Mouse (Mus musculus) midbrain, embryonic 16.5 days (tissue): Measurements from ENCODE around the gene Gm45062. TPM values are rescaled to one million over a fixed set of nuclear protein-coding genes. Genes with fewer than 3 reads are reported as not detected.
A peak's percentile ranks its signal among the peaks of the same experiment; 100 is the strongest.

ENCODE experiments used
- ATAC-seq: fragments of 200-750 bp; cut with Nextera tagmentation; 2 replicates; pipeline ENCODE4 v1.8.0; 2017; ENCODE audit warnings: moderate TSS enrichment
- H3K27ac ChIP-seq: fragments of 300-500 bp; sonication (generic); 2 replicates; pipeline ENCODE4 v1.5.1; 2014; ENCODE audit warnings: mild to moderate bottlenecking, low read length, mixed read lengths
- H3K27me3 ChIP-seq: fragments of 300-500 bp; sonication (generic); 2 replicates; pipeline ENCODE4 v1.6.1; 2014; ENCODE audit warnings: low read depth, low read length, mixed read lengths; ENCODE audit not compliant: control insufficient read depth, insufficient read depth
- H3K36me3 ChIP-seq: fragments of 300-500 bp; sonication (generic); 2 replicates; pipeline ENCODE4 v1.6.1; 2014; ENCODE audit warnings: mild to moderate bottlenecking, low read length, moderate library complexity, mixed read lengths; ENCODE audit not compliant: control insufficient read depth, insufficient read depth
- H3K4me1 ChIP-seq: fragments of 300-500 bp; sonication (generic); 2 replicates; pipeline ENCODE4 v1.6.1; 2014; ENCODE audit warnings: mild to moderate bottlenecking, low read length, mixed read lengths; ENCODE audit not compliant: control insufficient read depth, insufficient read depth
- H3K4me2 ChIP-seq: fragments of 300-500 bp; sonication (generic); 2 replicates; pipeline ENCODE4 v1.6.1; 2014; ENCODE audit warnings: mild to moderate bottlenecking, low read length, mixed read lengths
- H3K4me3 ChIP-seq: fragments of 300-500 bp; sonication (generic); 2 replicates; pipeline ENCODE4 v1.5.1; 2014; ENCODE audit warnings: low read depth, mild to moderate bottlenecking, low read length, moderate library complexity, mixed read lengths
- H3K9ac ChIP-seq: fragments of 300-500 bp; sonication (generic); 2 replicates; pipeline ENCODE4 v1.6.1; 2014; ENCODE audit warnings: low read depth, low read length, mixed read lengths
- H3K9me3 ChIP-seq: fragments of 300-500 bp; sonication (generic); replicated peaks from 2 replicates; pipeline ENCODE4 v1.6.1; 2014; ENCODE audit warnings: mild to moderate bottlenecking, low read length, mixed read lengths; ENCODE audit not compliant: control insufficient read depth, poor library complexity, severe bottlenecking
- WGBS: fragments of 180-500 bp; shearing (Covaris S2); extraction: QIAGEN DNeasy Blood & Tissue Kit; methylation state at CpG from one replicate; pipeline ENCODE4 v1.1.7; 2014; 5-methylcytosine and 5-hydroxymethylcytosine counted together
- polyA plus RNA-seq: library from polyadenylated mRNA; unstranded; fragments of >200 nt; fragmentation: Nextera tagmentation; extraction: Ambion mirVana; gene quantifications from 2 replicates; pipeline ENCODE4 v1.2.1, GENCODE M21; 2015

Gene Gm45062
- 9.6 and 12.3 TPM in 2 replicates for polyA plus RNA-seq

DNA sequence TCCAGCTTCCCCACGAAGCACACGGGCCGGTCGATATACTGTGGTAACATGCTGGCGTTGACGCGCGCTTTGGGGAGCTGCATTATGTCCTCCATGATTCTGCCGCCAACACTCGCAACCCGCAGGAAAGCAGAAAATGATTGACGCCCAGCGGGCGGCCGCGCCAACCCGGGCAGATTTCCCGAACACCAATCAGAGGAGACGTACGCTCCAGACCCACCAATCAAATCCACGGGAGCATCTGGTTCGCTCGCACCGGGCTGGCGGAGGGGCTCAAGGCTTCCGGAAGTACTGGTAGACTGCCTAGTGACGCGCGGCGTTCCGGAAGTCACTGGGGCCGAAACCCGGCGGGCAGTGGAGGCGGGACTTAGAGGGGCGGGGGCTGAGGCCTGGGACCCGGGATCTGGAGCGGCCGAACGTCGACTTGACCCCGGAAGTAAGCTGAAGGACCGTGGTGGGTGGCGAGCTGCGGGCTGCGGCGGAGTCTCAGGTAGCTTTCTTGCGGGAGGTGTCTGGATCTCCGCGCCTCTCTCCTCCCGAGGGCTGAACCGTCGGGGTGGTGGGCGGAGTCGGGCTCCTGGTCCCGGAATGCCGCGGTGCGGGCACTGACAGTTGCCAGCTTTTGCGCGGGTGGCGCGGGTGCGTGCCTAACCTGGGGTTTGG, at the start of gene Gm45062, which contains the start of the genes Rpa3 and Umad1:
TSS of gene Gm45062 (plus strand) at position 447 of the 663 bp plus-strand sequence.
TSS of gene Rpa3 (minus strand) at position 170 of the 663 bp plus-strand sequence.
TSS of gene Umad1 (plus strand) at position 285 of the 663 bp plus-strand sequence.
- Histone ChIP-seq H3K27ac (peak within 1 kb of the TSS; percentile 91), H3K4me1 (peaks cover 18% of the 10 kb centered on the region), H3K27me3 (no peaks in the 10 kb centered on the region), H3K4me2 (peak within 1 kb of the TSS; percentile 92), H3K9me3 (no peaks in the 10 kb centered on the region), H3K4me3 (peak within 1 kb of the TSS; percentile 82), H3K36me3 (0 out of 2 replicates have a peak, but pooled peaks cover 3% of the 10 kb centered on the region), H3K9ac (peak within 1 kb of the TSS; percentile 86)
- under 1% methylated on average over 63 of the region's 64 CpGs for WGBS
- ATAC-seq = peak; percentile 100

DNA sequence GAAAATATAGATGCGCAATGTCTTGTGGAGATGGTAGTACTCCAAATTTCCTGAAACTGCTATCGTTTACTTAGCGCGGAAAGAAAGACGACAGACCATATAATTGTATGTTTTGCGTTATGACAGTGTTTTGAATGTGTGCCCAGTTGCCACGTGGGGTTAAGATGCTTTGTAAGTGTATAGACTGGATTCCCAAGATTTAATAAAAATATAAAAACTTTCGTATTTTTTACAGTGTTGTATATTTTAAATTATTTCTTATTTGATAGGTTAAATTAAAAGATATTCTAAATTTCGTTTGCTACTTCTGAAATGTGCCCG, 49.4 kb upstream of the Gm45062 start:
- peak; percentile 19 for ATAC-seq
- Histone ChIP-seq H3K27me3 (no peaks in the 10 kb centered on the region), H3K27ac (peak overlapping the region; percentile 95), H3K4me1 (peaks cover 11% of the 10 kb centered on the region), H3K4me3 (peak overlapping the region; percentile 91), H3K36me3 (peaks cover 6% of the 10 kb centered on the region), H3K9me3 (no peaks in the 10 kb centered on the region), H3K4me2 (peak overlapping the region; percentile 70), H3K9ac (peak overlapping the region; percentile 92)
- 10% methylated on average over 10 of the region's 10 CpGs for WGBS

DNA sequence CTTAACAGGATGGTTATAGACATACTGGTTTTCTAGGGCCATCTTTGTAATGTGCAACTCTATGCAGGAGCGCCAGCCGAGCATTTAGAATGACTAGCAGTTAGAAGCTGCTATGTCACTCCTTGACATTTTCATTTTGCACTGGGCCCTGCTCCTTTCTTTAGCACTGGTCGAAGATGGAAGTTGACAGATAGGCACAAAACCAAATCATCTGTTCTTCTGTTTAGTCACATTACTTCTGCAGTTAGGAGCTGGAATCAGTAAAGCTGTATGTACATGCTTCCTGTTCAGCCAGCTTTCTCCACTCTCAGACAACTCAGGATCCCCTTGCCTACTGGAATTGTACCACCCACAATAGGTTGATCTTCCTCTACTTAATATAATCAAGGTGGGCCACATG, 48.6 kb upstream of the Gm45062 start:
- no peaks in the 10 kb centered on the region for H3K9me3 ChIP-seq
- H3K4me2 ChIP-seq = peak overlapping the region; percentile 70
- H3K4me1 ChIP-seq = peaks cover 11% of the 10 kb centered on the region
- no peak overlapping the region for H3K4me3 ChIP-seq
- ATAC-seq = no peak
- no peak overlapping the region for H3K27ac ChIP-seq
- 90% methylated on average over 3 of the region's 3 CpGs for WGBS
- H3K36me3 ChIP-seq = peaks cover 10% of the 10 kb centered on the region
- H3K27me3 ChIP-seq = no peaks in the 10 kb centered on the region
- no peak overlapping the region for H3K9ac ChIP-seq

DNA sequence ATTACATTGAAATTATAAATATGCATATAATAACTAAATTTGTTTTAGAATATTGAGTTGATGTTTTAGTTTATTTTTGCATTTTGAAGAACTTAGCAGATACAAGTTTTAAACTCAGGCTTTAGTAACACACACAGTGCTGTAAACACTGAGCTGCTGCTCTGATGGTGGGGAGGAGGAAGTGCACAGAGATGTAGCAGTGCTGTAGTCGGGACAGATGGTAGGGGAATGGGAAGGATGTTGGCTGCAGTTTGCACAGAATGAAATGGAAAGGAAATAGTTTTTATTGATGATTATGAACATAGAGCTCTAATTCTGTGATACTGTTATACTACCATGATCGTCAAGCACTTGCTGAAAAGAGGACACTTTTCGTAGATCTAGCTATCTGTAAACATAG, 32.2 kb upstream of the Gm45062 start:
- Histone ChIP-seq H3K4me2 (no peak overlapping the region), H3K36me3 (peaks cover under 1% of the 10 kb centered on the region), H3K4me1 (no peaks in the 10 kb centered on the region), H3K9ac (no peak overlapping the region), H3K9me3 (no peaks in the 10 kb centered on the region), H3K27ac (no peak overlapping the region), H3K4me3 (no peak overlapping the region), H3K27me3 (no peaks in the 10 kb centered on the region)
- 94% methylated on average over 3 of the region's 3 CpGs for WGBS
- no peak for ATAC-seq

DNA sequence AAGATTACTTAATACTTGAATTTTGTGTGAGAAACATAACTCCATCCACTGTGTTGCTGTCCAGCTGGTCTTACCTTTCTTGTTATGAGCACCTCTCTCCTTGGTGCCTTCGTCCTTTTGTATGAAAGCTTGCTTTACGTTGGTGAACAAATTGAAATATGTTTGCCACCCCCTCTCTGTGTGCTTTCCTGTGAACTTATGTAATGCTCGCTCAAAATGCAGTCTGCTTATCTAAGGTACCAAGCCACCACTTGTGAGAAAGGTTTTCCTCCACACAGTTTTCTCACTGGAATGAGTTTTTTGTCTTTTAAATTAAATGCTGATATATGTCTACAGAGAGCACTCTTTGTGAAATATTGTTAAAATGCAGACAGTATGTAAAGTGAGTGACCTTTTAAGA, 30.7 kb upstream of the Gm45062 start:
- Histone ChIP-seq H3K9ac (no peak overlapping the region), H3K4me3 (no peak overlapping the region), H3K36me3 (no peaks in the 10 kb centered on the region), H3K9me3 (no peaks in the 10 kb centered on the region), H3K4me1 (no peaks in the 10 kb centered on the region), H3K27ac (no peak overlapping the region), H3K27me3 (no peaks in the 10 kb centered on the region), H3K4me2 (no peak overlapping the region)
- WGBS = 88% methylated on average over 3 of the region's 3 CpGs
- ATAC-seq = no peak

DNA sequence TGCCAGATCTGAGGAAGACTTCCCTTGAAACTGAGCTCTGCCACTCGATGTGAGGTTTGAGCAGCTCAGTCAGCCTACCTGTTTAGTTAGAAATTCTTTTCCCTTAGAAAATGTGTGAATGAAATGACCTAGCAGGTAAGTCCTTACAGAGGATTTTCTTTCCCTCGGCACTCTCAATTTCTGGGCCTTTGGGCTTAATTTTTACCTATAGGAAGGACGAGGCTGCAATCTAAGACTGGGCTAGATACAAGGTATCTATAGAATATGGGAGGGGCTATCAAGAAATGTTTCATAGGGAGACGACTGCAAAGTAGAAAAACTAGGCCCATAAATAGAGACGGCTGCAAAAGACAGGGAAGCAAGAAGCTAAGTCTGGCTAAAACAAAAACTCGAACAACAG, 934 bp upstream of the Gm45062 start:
- peak overlapping the region; percentile 81 for H3K9ac ChIP-seq
- H3K27ac ChIP-seq = peak overlapping the region; percentile 87
- H3K27me3 ChIP-seq = no peaks in the 10 kb centered on the region
- H3K4me1 ChIP-seq = peaks cover 18% of the 10 kb centered on the region
- no peak for ATAC-seq
- peak overlapping the region; percentile 92 for H3K4me2 ChIP-seq
- WGBS = 9% methylated on average over 6 of the region's 6 CpGs
- H3K9me3 ChIP-seq = no peaks in the 10 kb centered on the region
- peak overlapping the region; percentile 82 for H3K4me3 ChIP-seq
- peaks cover 6% of the 10 kb centered on the region; the same call in 1 of the 2 replicates for H3K36me3 ChIP-seq

DNA sequence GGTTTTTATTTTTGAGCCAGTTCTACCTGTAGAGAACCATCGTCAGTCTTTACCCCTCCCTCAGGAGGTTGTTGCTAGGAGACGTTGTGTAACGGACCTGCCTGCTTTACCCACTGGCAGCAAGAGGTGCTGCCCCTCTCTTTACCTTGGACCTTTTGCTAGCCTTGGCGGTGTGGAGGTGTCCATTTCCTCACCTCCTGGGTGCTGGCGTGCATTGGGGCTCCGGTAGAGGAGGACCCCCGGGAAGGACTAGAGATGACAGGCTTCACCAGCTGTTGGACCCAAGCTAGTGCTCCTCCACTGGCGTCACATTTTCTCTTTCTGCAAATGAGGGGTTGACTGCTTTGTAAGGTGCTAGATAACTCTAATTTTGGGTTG, 406 bp downstream of the Gm45062 start:
- peak overlapping the region; percentile 82 for H3K4me3 ChIP-seq
- H3K4me2 ChIP-seq = peak overlapping the region; percentile 82
- H3K27me3 ChIP-seq = no peaks in the 10 kb centered on the region
- WGBS = 0% methylated on average over 8 of the region's 8 CpGs
- H3K36me3 ChIP-seq = 0 out of 2 replicates have a peak, but pooled peaks cover 3% of the 10 kb centered on the region
- H3K9ac ChIP-seq = peak overlapping the region; percentile 86
- H3K27ac ChIP-seq = peak overlapping the region; percentile 91
- no peaks in the 10 kb centered on the region for H3K9me3 ChIP-seq
- peaks cover 18% of the 10 kb centered on the region for H3K4me1 ChIP-seq
- peak; percentile 76; the same call in 1 of the 2 replicates for ATAC-seq

DNA sequence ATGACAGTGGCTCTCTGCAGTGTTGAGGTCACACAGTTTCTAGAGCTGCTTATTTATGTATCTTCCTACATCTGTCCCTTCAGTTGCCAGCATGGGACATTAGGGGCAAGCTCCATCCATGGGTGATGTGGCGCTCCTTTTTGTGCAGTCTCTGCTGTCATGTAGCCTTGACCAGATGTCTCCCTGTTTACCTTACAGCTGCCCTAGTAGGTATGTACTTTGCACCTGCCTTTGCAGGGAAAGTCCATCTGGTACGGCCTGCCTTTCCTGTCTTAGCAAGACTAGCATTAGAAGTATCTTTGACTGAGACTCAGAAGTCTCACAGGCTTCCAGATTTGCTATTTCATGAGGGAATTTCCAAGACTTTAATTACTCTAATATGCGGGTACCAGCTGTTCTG, 11.8 kb downstream of the Gm45062 start:
- H3K27me3 ChIP-seq = no peaks in the 10 kb centered on the region
- no peak overlapping the region for H3K4me2 ChIP-seq
- H3K9me3 ChIP-seq = no peaks in the 10 kb centered on the region
- no peaks in the 10 kb centered on the region for H3K36me3 ChIP-seq
- 91% methylated on average over 3 of the region's 3 CpGs for WGBS
- H3K9ac ChIP-seq = no peak overlapping the region
- no peak overlapping the region for H3K4me3 ChIP-seq
- no peaks in the 10 kb centered on the region for H3K4me1 ChIP-seq
- H3K27ac ChIP-seq = no peak overlapping the region
- no peak for ATAC-seq

DNA sequence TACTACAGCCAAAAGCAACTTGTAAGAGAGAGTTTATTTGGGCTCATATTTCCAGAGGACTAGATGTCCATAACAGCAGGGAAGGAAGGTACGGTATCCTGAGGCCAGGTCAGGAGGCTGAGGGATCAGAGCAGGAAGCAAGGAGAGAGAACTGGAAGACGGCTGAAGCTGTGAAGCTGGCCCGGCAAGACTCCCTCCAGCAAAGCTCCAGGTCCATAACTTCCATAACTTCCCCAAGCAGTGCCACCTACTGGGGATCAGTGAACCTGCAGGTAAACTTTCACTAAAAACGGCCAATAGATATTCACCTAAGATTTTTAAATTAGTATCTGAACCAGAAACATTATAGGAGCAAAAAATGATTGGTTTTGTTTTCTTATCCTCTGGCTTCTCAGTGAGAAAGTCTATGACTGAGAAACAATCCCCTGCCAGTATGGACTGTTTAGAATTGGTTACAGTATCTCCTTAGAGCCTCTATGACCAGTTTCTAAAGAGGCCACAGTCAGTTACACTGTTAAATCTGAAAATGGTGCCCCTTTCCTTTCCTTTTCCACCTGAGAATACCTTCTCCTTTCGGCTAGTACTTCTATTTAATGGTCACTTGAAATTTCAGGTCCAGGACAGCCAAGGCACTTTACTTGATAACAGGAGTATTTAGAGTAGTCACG, 15.3 kb downstream of the Gm45062 start:
- Histone ChIP-seq H3K27me3 (no peaks in the 10 kb centered on the region), H3K9ac (no peak overlapping the region), H3K4me3 (no peak overlapping the region), H3K27ac (no peak overlapping the region), H3K4me2 (no peak overlapping the region), H3K36me3 (no peaks in the 10 kb centered on the region), H3K9me3 (no peaks in the 10 kb centered on the region), H3K4me1 (no peaks in the 10 kb centered on the region)
- WGBS = 37% methylated on average over 6 of the region's 6 CpGs
- 0 out of 2 replicates have a peak, but pooled peaks have one; percentile 32 for ATAC-seq
